Mouse (Mus musculus) hindbrain, embryonic 14.5 days (tissue): ENCODE results near the gene Cdk10. TPM values are rescaled to one million over a fixed set of nuclear protein-coding genes. Genes with fewer than 3 reads are reported as not detected.
"Not testable (repeated sequence)": the region's sequence is repeated elsewhere in the genome, so short reads cannot be mapped to it uniquely, and the experiment has no call there.

Experiments
- ATAC-seq: fragments of 200-750 bp; cut with Nextera tagmentation; 2 replicates; pipeline ENCODE4 v1.8.0; 2017; ENCODE audit warnings: moderate number of reproducible peaks, mild to moderate bottlenecking, moderate TSS enrichment, moderate library complexity; ENCODE audit not compliant: low FRiP score
- DNase-seq: peaks from one replicate; pipeline ENCODE4 v3.0.0-alpha.2; 2015; ENCODE audit warnings: low spot score
- H3K27ac ChIP-seq: fragments of 300-500 bp; sonication (generic); 2 replicates; pipeline ENCODE4 v1.5.1; 2014; ENCODE audit warnings: mild to moderate bottlenecking, moderate library complexity
- H3K27me3 ChIP-seq: fragments of 300-500 bp; sonication (generic); 2 replicates; pipeline ENCODE4 v1.6.1; 2014; ENCODE audit warnings: mild to moderate bottlenecking, low read length, mixed read lengths; ENCODE audit not compliant: control insufficient read depth, insufficient read depth
- H3K36me3 ChIP-seq: fragments of 300-500 bp; sonication (generic); replicated peaks from 2 replicates; pipeline ENCODE4 v1.6.1; 2014; ENCODE audit not compliant: control insufficient read depth, insufficient read depth
- H3K4me1 ChIP-seq: fragments of 300-500 bp; sonication (generic); replicated peaks from 2 replicates; pipeline ENCODE4 v1.6.1; 2014; ENCODE audit warnings: antibody characterized with exemption, low read length, mixed read lengths; ENCODE audit not compliant: control insufficient read depth, insufficient read depth
- H3K4me2 ChIP-seq: fragments of 300-500 bp; sonication (generic); replicated peaks from 2 replicates; pipeline ENCODE4 v1.6.1; 2014; ENCODE audit warnings: mild to moderate bottlenecking, moderate library complexity
- H3K4me3 ChIP-seq: fragments of 300-500 bp; sonication (generic); replicated peaks from 2 replicates; pipeline ENCODE4 v1.5.1; 2014; ENCODE audit warnings: mild to moderate bottlenecking, low read length
- H3K9ac ChIP-seq: fragments of 300-500 bp; sonication (generic); 2 replicates; pipeline ENCODE4 v1.6.1; 2014
- H3K9me3 ChIP-seq: fragments of 300-500 bp; sonication (generic); 2 replicates; pipeline ENCODE4 v1.6.1; 2016; ENCODE audit warnings: low read length; ENCODE audit not compliant: control insufficient read depth
- WGBS: fragments of 180-500 bp; shearing (Covaris S2); extraction: QIAGEN DNeasy Blood & Tissue Kit; methylation state at CpG from one replicate; pipeline ENCODE4 v1.1.7; 2014; 5-methylcytosine and 5-hydroxymethylcytosine counted together
- polyA plus RNA-seq: library from polyadenylated mRNA; unstranded; fragments of >200 nt; fragmentation: Nextera tagmentation; extraction: Ambion mirVana; gene quantifications from 2 replicates; pipeline ENCODE4 v1.2.1, GENCODE M21; 2014

Gene Cdk10
- polyA plus RNA-seq, 1 experiment from 2014 or later: 42.9 TPM

DNA sequence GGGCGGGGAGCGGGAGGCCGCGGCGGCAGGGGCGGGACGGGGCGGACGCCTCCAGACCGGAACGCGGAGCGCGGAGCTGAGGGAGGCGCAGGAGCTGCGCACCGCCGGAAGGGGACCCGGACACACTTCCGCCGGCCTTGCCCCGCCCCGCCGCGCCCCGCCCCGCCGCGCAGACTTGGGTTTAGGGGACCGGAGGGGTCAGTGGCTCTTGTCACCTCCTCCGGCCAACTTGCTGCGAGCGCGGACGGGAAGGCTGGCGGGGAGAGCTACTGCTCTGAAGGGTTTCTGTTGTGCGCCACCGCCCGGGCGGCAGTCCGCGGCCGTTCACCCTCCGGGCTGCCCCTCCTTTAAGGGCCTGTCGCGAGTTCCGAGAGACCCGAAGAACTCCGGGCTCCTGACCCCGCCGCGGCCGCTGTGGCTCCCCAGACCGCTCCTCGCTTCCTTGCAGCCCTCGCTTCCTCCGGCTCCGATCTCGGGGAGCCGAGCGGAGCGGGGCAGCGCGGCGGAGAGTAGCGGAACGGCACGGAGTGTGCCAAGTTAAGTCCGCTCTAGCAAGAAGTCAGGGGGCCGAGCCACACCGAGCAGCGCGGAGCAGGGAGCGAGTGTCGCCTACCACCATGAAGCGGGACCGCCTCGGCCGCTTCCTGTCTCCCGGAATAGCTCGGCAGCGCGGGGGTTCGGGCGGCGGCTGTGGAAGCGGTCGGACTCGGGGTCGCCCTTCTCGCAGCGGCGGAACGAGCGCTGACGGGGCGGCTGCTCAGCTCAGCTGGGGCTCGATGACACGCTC is 29.6 kb downstream of the Cdk10 start, which contains the start of the genes Zfp276 and Vps9d1:
Gene Zfp276, plus strand, starts transcription at position 97 of the 787 bp plus-strand sequence.
Gene Vps9d1, minus strand, starts transcription at position 250 of the 787 bp plus-strand sequence.
- ATAC-seq (peak; percentile 94), DNase-seq (peak; percentile 83)
- peaks cover 65% of the 10 kb centered on the region for H3K36me3 ChIP-seq
- peak within 1 kb of the TSS; percentile 98 for H3K9ac ChIP-seq
- peak within 1 kb of the TSS; percentile 98 for H3K4me3 ChIP-seq
- no peaks in the 10 kb centered on the region for H3K27me3 ChIP-seq
- under 1% methylated on average over 73 of the region's 99 CpGs for WGBS
- peak within 1 kb of the TSS; percentile 93 for H3K27ac ChIP-seq
- H3K4me2 ChIP-seq: peak within 1 kb of the TSS; percentile 98
- peaks cover 22% of the 10 kb centered on the region for H3K4me1 ChIP-seq
- H3K9me3 ChIP-seq: no peaks in the 10 kb centered on the region

DNA sequence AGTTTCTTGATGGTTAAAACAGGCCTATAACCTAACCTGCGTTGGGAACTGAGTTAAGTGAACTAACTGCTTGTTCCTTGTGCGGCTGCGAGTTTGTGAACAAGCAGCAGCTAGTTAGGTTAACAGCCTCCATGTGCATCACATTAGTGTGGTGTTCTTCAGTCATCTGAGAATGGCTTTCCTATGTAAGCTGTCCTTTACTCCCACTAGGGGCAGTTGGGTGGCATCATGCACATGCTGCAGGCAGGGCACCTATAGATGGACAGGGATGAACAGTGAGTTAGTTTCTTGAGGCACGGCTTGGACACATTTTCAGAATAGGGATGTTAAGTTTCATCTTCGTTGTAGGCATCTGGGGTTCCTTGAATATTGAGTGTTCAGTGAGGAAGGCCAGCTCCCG is 30.5 kb downstream of the Cdk10 start:
- Histone ChIP-seq H3K27ac (no peak overlapping the region), H3K9ac (peak overlapping the region; percentile 98), H3K36me3 (peaks cover 65% of the 10 kb centered on the region), H3K4me1 (peaks cover 22% of the 10 kb centered on the region), H3K27me3 (no peaks in the 10 kb centered on the region), H3K9me3 (no peaks in the 10 kb centered on the region), H3K4me2 (peak overlapping the region; percentile 98), H3K4me3 (peak overlapping the region; percentile 98)
- DNase-seq (no peak), ATAC-seq (no peak)
- WGBS: 71% methylated on average over 6 of the region's 6 CpGs

DNA sequence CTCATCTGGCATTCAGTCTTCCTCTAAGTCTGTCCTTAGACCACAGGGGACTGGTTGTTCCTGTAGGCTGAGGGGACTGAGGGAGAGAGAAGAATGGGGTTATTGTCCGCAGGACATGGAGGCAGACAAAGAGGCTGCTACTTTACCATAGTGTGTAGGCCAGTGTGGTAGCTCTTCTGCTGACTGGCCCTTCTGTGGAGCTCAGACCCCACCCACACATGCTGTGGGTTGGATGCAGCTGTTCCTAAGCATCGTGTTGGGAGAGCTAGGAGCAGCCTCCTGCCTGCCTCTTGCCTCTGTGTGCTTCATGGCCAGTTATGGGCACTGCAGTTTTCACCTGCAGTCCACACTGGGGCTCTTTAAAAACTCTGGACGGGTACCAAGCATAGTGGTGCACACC is 32.5 kb downstream of the Cdk10 start:
- H3K27ac ChIP-seq: no peak overlapping the region
- no peak overlapping the region for H3K4me2 ChIP-seq
- H3K4me1 ChIP-seq: peaks cover 22% of the 10 kb centered on the region
- peaks cover 62% of the 10 kb centered on the region for H3K36me3 ChIP-seq
- no peaks in the 10 kb centered on the region for H3K27me3 ChIP-seq
- ATAC-seq (no peak), DNase-seq (no peak)
- no peaks in the 10 kb centered on the region for H3K9me3 ChIP-seq
- H3K4me3 ChIP-seq: no peak overlapping the region
- no peak overlapping the region for H3K9ac ChIP-seq
- 63% methylated on average over 3 of the region's 3 CpGs for WGBS

DNA sequence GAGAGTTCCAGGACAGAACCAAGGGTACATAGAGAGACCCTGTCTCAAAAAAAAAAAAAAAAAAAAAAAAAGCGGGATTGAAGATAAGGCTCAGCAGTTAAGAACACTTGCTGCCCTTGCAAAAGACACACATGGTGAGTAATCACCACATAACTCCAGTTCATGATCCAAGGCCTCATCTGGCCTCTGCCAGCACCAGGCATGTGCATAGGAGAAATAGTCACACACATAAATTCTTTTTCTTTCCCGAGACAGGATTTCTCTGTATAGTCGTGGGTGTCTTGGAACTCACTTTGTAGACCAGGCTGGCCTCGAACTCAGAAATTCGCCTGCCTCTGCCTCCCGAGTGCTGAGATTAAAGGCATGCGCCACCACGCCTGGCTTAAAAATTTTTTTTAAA is 33.0 kb downstream of the Cdk10 start:
- H3K9ac ChIP-seq, H3K27me3 ChIP-seq, H3K27ac ChIP-seq, H3K4me3 ChIP-seq, ATAC-seq, H3K4me2 ChIP-seq, DNase-seq, H3K9me3 ChIP-seq: not testable (repeated sequence)
- H3K36me3 ChIP-seq: peaks cover 62% of the 10 kb centered on the region
- WGBS: 94% methylated on average over 8 of the region's 8 CpGs
- H3K4me1 ChIP-seq: peaks cover 21% of the 10 kb centered on the region

DNA sequence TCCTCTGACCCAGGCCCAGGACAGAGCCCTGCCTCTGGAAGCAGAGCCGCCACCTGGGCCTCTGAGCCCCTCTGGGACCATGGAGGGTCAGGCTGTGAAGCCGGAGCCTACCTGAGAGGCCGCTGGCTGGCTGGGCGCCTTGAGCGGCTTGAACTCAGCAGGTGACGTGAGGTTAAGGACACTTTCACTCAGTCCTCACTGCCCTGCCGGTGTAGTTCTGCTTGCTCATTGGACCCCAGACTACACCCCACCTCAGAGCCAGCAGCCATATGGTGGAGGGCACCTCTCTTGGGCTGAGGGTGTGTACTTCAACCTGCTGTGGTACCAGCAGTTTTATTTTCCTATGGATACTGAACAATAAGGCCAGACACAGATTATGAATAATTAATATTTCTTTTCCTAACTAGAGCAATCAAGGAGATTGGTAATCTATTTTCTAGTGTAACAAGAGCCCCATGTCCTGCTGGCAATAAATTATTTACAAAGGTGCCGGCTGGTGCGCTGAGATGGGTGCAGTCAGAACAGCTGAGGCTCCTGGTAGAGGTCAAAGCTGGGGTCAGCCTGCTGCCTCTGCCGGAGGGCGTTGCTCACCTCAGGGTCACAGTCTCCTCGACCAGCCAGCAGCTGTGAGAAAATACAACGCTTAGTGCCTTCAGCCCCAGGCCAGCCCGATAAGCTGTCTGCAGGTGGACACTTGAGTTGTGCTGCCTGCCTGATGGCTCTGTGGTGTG is 43.4 kb downstream of the Cdk10 start:
- 73% methylated on average over 14 of the region's 14 CpGs for WGBS
- Histone ChIP-seq H3K27ac (no peak overlapping the region), H3K9ac (no peak overlapping the region), H3K4me1 (no peaks in the 10 kb centered on the region), H3K27me3 (no peaks in the 10 kb centered on the region), H3K4me3 (no peak overlapping the region), H3K9me3 (no peaks in the 10 kb centered on the region), H3K36me3 (peaks cover 78% of the 10 kb centered on the region), H3K4me2 (no peak overlapping the region)
- DNase-seq (no peak), ATAC-seq (no peak)

DNA sequence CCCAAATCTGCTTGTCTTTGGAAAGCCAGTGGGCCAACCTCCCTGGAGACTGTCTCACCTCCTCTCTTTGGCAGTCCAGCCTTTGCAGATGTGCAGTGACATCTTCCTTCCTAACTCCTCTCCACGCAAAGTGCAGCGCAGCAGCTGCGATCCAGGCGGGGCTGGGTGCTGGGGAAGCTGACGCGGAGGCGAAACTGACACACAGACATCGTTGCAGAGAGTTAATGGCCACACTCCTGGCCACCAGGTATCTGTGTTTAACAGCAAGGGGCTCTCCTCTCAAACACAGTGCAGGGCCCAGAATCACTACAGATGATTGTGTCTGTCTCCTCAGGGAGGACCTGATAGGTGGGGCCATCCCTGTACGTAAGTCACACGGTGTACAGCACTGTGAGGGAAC is 46.5 kb downstream of the Cdk10 start:
- no peaks in the 10 kb centered on the region for H3K9me3 ChIP-seq
- DNase-seq (no peak), ATAC-seq (no peak)
- H3K27me3 ChIP-seq: no peaks in the 10 kb centered on the region
- no peak overlapping the region for H3K4me2 ChIP-seq
- 94% methylated on average over 10 of the region's 10 CpGs for WGBS
- no peak overlapping the region for H3K4me3 ChIP-seq
- H3K9ac ChIP-seq: no peak overlapping the region
- H3K4me1 ChIP-seq: no peaks in the 10 kb centered on the region
- no peak overlapping the region for H3K27ac ChIP-seq
- peaks cover 47% of the 10 kb centered on the region for H3K36me3 ChIP-seq

DNA sequence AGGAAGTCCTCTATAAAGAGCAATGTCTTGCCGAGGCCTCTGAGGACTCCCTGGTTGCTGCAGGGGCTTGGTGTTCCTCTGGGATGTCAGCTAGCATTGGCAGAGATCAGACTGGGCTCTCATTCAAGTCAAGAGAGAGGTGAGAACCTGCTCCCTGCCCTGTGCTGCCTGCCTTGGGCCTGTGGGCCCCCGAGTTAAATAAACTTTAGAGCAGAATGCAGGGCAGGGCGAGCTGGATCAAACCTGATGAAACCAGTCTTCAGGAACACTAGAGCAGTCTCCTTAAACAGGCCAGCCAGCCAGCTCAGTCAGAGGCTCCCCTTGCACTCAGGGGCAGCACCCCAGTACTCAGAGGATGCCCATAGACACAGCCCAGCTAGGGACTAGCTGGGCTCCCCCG is 47.3 kb downstream of the Cdk10 start:
- Histone ChIP-seq H3K27me3 (no peaks in the 10 kb centered on the region), H3K4me1 (no peaks in the 10 kb centered on the region), H3K9me3 (no peaks in the 10 kb centered on the region), H3K36me3 (peaks cover 40% of the 10 kb centered on the region), H3K4me3 (no peak overlapping the region), H3K4me2 (no peak overlapping the region), H3K9ac (no peak overlapping the region), H3K27ac (no peak overlapping the region)
- DNase-seq: no peak
- no peak for ATAC-seq
- 79% methylated on average over 4 of the region's 4 CpGs for WGBS

DNA sequence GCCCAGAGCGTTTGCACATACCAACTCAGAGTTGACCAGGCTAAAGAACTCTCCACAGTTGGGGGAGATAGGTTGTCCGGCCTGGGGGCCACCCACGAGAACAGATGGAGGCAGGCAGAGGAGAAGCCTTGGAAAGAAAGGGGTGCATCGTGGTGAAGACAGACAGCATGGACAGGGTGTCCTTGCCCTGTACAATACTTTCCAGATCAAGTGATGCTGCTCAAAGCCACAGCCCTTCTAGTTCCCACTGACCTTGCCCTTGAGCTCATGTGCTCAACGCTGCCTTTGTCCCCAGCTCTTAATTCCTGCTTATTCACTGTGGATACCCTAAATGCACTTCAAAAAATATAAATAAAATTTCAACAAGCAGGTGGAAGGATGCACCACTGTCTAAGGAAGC is 49.8 kb downstream of the Cdk10 start:
- DNase-seq (no peak), ATAC-seq (no peak)
- Histone ChIP-seq H3K9ac (no peak overlapping the region), H3K27me3 (no peaks in the 10 kb centered on the region), H3K36me3 (peaks cover 14% of the 10 kb centered on the region), H3K4me3 (no peak overlapping the region), H3K9me3 (no peaks in the 10 kb centered on the region), H3K4me1 (no peaks in the 10 kb centered on the region), H3K4me2 (no peak overlapping the region), H3K27ac (no peak overlapping the region)
- WGBS: 87% methylated on average over 5 of the region's 5 CpGs

DNA sequence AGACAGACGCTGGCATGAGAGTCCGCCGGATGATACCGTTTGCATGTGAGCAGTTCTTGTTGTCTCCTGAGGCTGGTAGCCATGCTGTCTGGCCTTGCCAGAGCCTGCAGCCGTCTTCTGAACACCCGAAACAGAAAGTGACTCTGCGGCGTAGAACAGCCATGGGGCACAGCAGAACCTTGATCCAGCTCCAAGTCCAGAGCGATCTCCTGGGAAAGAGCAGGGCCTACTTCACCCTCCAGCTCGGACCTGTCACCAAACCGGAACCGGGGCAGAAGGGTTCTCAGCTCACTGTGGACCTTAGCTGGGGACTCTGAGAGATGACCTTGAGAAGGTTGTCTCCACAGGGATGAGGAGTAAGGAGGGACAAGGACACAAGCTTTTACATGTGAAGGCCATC is 50.5 kb downstream of the Cdk10 start:
- Histone ChIP-seq H3K9me3 (no peaks in the 10 kb centered on the region), H3K27me3 (no peaks in the 10 kb centered on the region), H3K4me1 (no peaks in the 10 kb centered on the region), H3K27ac (no peak overlapping the region), H3K4me2 (no peak overlapping the region), H3K4me3 (no peak overlapping the region), H3K36me3 (peaks cover 8% of the 10 kb centered on the region), H3K9ac (no peak overlapping the region)
- WGBS: 93% methylated on average over 12 of the region's 12 CpGs
- ATAC-seq: no peak
- DNase-seq: no peak
